Mouse (Mus musculus) neural tube, embryonic 10.5 days (tissue): ENCODE measurements around the gene Map4k3.

Source experiments
- DNase-seq: peaks from one replicate; pipeline ENCODE4 v3.0.0-alpha.2; 2017; ENCODE audit warnings: low spot score; ENCODE audit errors: extremely low spot score

Gene Map4k3

DNA sequence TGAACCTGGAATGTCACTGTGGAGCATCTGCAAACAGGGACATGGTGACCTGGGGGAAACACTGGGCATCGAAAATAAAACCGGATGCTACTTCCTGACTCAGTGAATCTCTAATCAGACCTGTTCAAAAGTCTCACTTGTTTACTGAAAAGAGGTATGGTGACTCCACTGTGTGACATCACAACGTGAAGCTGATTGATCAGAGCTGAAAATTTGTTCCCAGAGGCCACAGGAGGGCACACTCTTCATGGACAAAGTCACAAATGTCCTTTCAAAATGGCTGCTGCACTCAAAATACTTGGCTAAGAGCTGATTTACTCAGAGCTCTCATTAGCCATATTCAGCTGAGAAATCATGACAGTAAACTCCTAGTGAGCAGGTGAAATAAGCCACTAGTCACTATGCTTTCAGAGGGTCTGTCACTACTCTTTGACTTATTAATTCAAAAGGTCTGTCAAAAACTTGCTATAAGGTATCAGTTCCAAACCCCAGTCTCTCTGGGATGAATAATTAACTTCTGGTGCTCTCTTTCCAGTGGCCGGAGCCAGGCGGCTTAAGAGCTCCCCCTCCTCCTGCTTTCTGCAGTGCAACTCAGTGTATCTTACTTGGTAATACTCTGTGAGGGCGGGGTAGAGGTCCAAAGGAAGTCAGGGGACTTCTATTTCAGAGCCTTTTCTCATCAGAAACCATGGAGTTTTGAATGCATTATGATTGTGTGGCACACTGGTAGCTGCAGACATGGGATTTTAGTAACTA is 44.3 kb downstream of the Map4k3 start:
- no peak for DNase-seq

DNA sequence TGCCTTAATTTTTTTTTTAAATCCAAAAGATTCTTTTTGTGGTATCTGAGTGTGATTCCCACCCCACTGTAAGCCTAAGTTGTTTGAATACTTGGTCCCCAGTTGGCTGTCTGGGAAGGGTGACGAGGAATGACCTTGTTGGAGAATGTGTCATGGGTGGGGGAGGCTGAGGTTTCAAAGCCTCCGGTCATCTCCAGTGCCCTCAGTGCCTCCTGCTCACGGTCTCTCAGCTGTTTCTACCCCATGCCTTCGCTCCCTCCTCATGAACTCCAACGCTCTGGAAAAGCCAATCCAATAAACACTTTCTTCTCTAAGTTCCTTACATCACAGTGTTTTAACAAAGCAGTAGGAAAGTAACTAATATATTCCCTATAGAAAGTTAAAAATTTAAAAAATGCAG is 45.2 kb downstream of the Map4k3 start:
- DNase-seq, result no peak

DNA sequence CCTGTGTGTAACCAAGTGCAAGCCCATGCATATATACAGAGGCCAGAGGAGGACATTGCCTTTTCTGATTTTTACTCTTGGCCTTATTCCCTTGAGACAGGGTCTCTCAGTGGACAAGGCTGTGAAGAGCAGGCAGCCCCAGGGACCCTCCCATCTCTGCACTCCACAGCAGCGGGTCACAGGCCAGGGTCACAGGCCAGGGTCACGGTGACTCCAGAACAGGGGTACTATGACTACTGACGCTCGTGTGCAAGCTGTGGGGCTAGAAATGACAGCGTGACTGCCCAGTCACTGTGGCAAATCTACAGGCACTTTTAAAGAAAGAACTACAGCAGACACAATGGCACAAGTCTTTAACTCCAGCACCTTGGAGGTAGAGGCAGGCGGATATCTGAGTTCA is 50.1 kb downstream of the Map4k3 start:
- no peak for DNase-seq

GRCm38 (mm10) chr17:80676859-80677535 is 51.3 kb downstream of the Map4k3 start:
- no peak for DNase-seq

DNA sequence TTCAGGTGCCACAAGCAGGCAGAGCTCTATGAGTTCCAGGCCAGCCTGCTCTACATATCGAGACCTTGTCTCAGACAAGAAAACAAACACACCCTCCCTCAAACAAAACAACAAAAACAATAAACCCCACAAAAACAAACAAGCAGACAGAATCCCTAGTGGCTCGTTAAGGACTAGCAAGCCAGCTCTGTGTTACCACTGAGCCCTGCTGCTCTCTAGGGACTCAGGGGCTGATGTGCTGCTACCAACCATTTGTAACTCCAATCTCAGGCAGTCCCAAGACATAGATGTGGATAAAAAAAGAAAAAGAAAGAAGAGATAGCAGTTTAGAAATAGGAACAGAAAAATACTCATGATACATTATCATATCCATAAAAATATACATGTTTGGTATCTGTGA is 52.1 kb downstream of the Map4k3 start:
- DNase-seq, result no peak

- DNase-seq, result no peak
These were observed 57.9 kb downstream of the Map4k3 start for GRCm38 (mm10) chr17:80670395-80670794.

DNA sequence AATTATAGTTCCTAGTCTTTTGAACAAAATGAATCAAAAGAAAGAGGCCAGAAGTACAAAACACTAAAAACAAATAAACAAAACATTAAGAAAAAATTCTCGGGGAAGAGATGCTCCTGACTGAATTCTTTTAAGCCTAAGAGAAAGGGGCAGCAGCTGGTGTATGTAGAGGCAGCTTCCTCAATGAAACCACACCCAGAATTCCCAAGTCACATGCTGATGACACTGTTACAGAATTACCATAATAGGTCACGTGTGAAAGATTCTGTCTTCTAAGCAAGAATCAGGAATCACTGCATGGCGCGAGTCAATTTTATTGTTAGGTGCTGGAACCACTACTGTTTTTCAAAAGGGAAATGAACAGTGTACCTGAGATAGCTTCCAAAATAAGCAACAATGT is 64.7 kb downstream of the Map4k3 start:
- DNase-seq, result no peak

DNA sequence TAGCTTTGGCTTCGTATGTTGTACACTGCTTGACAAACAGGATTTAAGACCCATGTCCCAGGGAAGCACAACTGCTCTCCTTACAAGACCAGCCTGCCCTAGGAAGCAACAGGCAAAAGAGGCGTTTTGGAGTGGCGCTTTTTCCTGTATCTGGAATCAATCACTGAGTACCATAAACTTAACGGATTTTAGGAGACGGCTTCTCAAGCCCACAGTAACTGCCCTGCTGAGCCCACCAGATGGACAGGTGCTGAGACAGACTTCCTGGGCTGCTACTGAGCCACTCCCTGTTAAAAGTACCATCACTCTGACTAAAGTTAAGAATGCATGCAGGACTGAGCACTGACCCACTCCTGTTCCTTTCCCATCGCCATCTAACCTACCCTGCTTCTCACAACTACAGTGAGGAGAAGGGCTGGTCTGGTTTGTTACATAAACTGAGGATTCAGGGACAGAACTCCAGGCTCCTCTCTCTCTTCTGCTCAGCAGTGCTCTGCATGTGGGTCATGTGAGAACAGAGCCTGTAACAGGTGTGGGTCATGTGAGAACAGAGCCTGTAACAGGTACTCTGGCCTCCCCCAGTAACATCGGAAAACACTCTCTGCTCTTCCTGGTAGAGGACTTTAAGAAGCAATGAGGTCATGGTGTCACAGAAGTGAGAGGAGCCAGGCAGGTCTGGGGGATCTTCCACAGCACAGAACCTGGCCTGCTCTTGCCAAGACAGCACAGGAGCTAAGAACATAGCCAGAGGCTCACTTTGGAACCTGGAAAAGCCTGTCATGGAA is 65.3 kb downstream of the Map4k3 start:
- DNase-seq, result no peak

GRCm38 (mm10) chr17:80661896-80662295 is 66.4 kb downstream of the Map4k3 start:
- no peak for DNase-seq

DNA sequence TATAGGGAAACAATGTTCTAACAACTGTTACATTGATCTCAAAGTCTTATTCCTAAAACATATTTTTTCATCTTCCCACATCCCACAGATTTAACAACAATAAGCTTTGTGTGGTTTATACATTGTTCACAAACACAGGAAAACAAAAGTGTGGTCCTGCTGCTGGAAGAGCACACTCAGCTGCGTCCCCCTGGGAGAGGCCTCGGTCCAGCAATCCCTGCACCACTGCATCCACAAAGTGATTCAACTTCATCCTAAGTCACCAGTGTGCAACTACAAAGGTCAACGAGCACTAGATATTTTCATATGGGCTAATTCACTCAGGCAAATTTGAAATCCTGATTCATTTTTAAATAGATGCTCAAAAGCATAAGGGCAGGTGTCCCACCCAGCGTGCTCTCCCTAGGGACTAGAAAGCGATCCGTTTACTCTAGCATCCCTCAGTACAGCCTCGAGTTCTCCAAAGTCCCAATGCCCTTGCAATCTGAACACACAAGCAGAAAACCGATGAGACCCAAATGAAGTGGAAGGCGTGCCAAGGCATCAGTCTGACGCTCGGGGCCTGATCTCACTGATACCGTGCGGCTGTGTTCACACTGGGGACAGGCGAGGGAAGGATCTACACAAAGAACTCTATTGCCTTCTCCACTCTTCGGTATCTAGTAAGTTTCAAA is 67.4 kb downstream of the Map4k3 start:
- DNase-seq, result no peak

DNA sequence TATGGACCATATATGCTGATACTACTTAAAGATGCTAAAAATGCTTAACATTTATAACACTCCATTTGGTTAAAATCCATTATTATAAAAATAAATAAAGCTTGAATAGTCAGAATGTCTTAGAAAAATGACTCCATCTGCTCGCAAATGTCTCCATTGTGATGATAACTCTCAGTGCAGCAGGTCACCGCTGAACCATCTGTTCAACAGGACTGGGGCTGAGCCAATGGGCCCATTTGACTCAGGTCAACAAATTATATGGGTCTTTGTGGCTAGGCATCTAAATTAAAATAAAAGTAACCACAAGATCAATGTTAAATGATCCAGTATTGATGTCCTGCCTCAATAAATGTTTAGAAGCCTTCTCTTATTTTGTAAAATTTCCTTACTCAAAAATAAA is 68.1 kb downstream of the Map4k3 start:
- no peak for DNase-seq

DNA sequence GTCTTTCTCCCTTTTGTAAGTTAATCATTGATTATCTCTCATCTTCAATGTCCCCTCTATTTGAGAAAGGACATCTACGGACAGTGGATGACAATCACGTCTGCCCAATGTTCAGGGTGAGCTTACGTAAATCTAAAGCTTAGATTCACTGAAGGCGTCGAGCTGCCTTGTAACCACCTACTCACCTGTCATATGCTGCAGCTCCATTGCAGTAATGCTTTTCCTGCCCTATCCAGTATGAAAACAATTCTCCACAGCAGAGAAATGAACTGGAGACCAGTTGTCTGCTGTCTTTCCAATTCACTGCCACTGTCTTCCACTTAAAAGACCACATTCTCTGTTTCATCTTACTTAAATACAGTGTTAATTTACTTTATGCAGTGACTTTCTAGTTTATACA is 68.5 kb downstream of the Map4k3 start:
- DNase-seq, result no peak

DNA sequence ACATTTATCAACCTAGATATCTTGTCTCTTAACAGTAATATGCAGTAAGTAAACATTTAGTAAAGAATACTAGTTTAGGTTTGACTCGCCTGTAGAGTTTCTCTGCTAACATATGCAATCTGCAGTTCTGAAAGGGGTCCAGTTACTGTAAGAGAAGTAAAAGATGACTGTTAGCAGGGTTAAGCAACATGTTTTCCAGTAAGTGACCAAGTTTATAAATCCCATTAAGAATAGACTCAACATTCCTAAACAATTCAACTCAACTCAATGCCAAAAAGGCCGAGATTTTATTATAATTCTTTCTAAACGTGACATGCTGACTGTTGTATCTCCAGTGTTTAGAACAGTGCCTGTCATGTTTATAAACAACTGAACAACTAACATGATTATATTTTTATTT is 74.0 kb downstream of the Map4k3 start:
- DNase-seq, result no peak

DNA sequence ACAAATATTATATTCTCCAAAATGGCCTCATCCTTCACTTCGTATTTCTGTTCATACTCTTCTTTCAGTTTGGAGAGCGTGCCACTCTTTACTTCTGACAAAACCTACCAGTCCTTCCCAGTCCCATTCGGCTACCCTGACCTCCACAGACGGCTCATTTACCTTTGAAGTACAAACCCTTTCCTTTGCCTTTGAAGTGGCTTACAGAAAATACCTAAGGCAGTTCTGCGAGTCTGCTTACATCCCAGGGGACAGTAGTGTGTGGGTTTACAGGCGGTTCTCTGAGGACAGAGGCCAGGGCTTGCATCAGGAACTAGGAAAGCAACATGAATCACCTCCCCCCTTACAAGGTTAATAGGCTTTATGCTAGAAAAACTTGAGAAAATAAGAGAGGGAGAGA is 75.5 kb downstream of the Map4k3 start:
- DNase-seq, result no peak

- no peak for DNase-seq
These were observed 81.4 kb downstream of the Map4k3 start for GRCm38 (mm10) chr17:80646843-80647242.

GRCm38 (mm10) chr17:80646131-80646530 is 82.2 kb downstream of the Map4k3 start:
- no peak for DNase-seq

DNA sequence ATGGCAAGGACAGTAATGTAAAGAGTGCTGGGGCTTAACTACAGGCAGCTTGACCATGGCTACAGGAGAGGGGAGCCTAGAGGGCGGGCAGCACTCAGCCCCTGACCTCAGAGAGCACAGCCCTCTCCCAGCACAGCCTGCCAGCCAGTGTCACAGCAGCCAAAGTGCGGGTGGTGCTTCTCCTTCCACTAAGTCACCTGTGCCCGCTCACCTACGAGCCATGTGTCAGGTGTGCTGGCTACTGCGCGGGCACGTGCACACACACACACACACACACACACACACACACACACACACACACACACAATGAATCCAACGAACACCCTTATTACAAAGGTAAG is 82.6 kb downstream of the Map4k3 start:
- DNase-seq, result no peak

GRCm38 (mm10) chr17:80644983-80645693 is 83.1 kb downstream of the Map4k3 start:
- DNase-seq, result no peak

- no peak for DNase-seq
These were observed 83.7 kb downstream of the Map4k3 start for GRCm38 (mm10) chr17:80644567-80644966.

DNA sequence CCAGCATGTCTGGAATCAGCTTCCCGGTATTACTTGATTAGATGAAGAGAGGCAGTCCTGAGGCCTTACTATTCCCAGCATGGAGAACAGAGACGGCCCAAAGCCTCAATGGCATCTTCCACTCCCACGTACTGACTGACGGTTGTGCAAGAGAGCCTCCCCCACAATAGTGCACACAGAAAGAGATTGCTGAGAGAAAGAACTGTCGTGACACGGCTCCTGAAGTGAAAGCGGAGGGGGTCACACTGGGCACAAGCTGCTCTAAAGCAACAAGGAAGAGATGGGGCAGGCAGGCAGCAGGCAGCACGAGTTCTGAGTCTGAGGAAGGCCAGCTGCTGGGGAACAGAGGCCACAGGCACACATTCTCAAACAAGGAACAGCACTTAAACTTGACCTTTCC is 90.2 kb downstream of the Map4k3 start:
- no peak for DNase-seq

DNA sequence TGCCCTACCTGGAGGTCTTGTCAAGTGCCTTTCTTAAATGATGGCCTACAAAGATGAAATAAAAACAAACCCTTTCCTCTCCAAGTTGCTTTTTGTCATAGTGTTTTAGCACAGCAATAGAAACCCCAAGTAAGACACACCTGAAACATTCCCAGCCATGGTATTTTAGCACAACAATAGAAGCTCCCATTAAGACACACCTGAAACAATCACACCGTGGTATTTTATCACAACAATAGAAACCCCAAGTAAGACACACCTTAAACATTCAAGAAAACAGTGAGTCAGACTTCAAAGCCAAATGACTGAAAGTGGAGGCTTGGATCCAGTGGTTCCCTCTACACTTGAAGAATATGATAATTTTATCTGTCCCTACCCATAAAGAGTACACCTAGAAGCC is 92.5 kb downstream of the Map4k3 start:
- no peak for DNase-seq
